Mouse (Mus musculus): ENCODE data around the gene Naa80.

- no peak for TF ChIP-seq CTCF (IDR thresholded peaks at IDR 0.05; ENCODE audit: borderline replicate concordance, insufficient read depth, low read depth, low read length)
- TF ChIP-seq POLR2A (IDR thresholded peaks at IDR 0.05; ENCODE audit: borderline replicate concordance, insufficient read depth, low read length): no peak
Measured at GRCm38 (mm10) chr9:107631861-107632260, 53.2 kb downstream of the Naa80 start.
